Mouse (Mus musculus): ENCODE data around the gene Itgbl1. TPM values are rescaled to one million over a fixed set of nuclear protein-coding genes. Genes with fewer than 3 reads are reported as not detected.

Itgbl1 gene
- not detected for polyA plus RNA-seq (2017; shearing (Covaris generic))

DNA sequence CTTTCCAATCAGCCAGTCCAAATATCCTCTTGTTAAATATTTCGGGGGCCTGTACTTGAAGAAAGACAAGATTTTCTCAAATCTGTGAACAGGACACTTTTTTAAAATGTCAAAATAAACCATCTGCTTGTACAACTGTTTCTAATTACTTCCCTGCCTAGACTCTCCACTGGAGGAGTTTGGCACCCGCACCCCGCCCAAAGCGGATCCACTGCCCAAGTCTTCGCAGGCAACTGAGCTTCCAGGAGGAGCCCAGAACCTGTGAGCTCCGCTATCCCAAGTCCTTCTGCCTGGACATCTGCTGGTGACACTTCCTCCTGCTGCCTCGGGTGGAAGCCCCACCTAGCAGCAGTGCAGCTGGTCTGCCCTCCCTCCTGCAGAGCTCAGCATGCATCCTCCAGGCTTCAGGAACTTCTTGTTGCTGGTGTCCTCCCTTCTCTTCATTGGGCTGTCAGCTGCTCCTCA lies at the start of gene Itgbl1:
TSS of gene Itgbl1 (plus strand) at position 51 of the 465 bp plus-strand sequence.

DNA sequence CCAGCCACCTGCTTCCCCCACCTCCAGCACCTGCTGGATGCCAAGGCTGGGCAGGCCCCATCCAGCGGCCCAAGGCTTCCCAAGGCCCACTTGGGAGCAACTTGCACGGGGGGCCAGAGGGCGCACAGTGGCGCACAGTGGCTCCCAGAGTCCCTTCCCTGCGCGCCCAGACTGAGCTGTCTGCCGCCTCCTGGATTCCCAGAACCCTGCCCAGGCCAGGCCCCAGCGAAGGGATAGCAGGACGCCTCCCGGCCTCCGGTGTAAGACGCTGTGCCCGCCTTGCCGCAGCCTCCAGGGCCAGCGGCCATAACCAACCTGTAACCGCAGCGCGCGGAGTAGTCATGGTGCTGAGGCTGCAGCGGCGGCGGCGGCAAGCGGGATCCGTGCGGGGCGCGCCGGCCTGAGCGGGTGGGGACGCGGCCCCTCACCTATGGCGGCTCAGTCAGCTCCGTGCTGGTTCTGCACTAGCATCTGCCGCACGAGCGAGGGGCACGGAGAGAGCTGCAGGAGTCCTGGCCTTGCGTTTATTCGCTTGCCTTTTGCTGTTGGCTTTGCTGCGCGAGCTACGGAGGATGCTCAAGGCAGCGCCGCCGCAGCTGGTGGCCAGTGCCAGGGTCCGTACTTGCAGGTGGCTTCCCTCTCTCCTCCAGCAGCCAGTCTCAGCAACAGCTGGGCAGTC lies 33.1 kb upstream of the Itgbl1 start, which contains the start of gene Nalcn:
TSS of gene Nalcn (minus strand) at position 644 of the 679 bp plus-strand sequence.

Other genes starting within 250 kb of the Itgbl1 start
- gene Nalcn, start 32.8 kb upstream of the Itgbl1 start, polyA plus RNA-seq (2017; shearing (Covaris generic)): not detected

Data from activated CD4-positive, CD25-positive, alpha-beta regulatory T cell, adult 9 weeks (primary cell).